Mouse (Mus musculus) midbrain, embryonic 10.5 days (tissue): ENCODE data around the gene Chrnd. TPM values are rescaled to one million over a fixed set of nuclear protein-coding genes. Genes with fewer than 3 reads are reported as not detected.

Experiments used
- DNase-seq: peaks from one replicate; pipeline ENCODE4 v3.0.0-alpha.2; 2017; ENCODE audit warnings: low spot score
- H3K27ac ChIP-seq: fragments of 300-500 bp; sonication (generic); replicated peaks from 2 replicates; pipeline ENCODE4 v1.5.1; 2016; ENCODE audit warnings: mild to moderate bottlenecking
- H3K27me3 ChIP-seq: fragments of 300-500 bp; sonication (generic); 2 replicates; pipeline ENCODE4 v1.6.1; 2016; ENCODE audit warnings: low read depth, mild to moderate bottlenecking; ENCODE audit not compliant: poor library complexity, severe bottlenecking
- H3K36me3 ChIP-seq: fragments of 300-500 bp; sonication (generic); 2 replicates; pipeline ENCODE4 v1.6.1; 2016; ENCODE audit warnings: mild to moderate bottlenecking, moderate library complexity
- H3K4me1 ChIP-seq: fragments of 300-500 bp; sonication (generic); 2 replicates; pipeline ENCODE4 v1.6.1; 2016
- H3K4me3 ChIP-seq: fragments of 300-500 bp; sonication (generic); 2 replicates; pipeline ENCODE4 v1.5.1; 2016; ENCODE audit warnings: mild to moderate bottlenecking, moderate library complexity
- H3K9me3 ChIP-seq: fragments of 300-500 bp; sonication (generic); replicated peaks from 2 replicates; pipeline ENCODE4 v1.6.1; 2016; ENCODE audit warnings: mild to moderate bottlenecking
- WGBS: fragments of 180-500 bp; shearing (Covaris S2); methylation state at CpG from one replicate; pipeline ENCODE4 v1.1.7; 2016; 5-methylcytosine and 5-hydroxymethylcytosine counted together
- polyA plus RNA-seq: library from polyadenylated mRNA; unstranded; fragments of >200 nt; fragmentation: Nextera tagmentation; extraction: Ambion mirVana; gene quantifications from 2 replicates; pipeline ENCODE4 v1.2.1, GENCODE M21; 2016

Chrnd gene
- polyA plus RNA-seq: not detected in 2 replicates

- DNase-seq: no peak
- 48% methylated on average over 4 of the region's 4 CpGs for WGBS
- Histone ChIP-seq H3K9me3 (no peaks in the 10 kb centered on the region), H3K4me3 (no peak within 1 kb of the TSS), H3K27me3 (peaks cover 50% of the 10 kb centered on the region), H3K36me3 (no peaks in the 10 kb centered on the region), H3K27ac (no peak within 1 kb of the TSS), H3K4me1 (peaks cover 19% of the 10 kb centered on the region)
These were observed at the start of gene Chrnd for GRCm38 (mm10) chr1:87190429-87190828. Gene Chrnd (plus strand): TSS chr1:87190607.

GRCm38 (mm10) chr1:87141550-87141949 is 48.9 kb upstream of the Chrnd start:
- H3K4me1 ChIP-seq: peaks cover 7% of the 10 kb centered on the region; the same call in 1 of the 2 replicates
- 88% methylated on average over 4 of the region's 4 CpGs for WGBS
- DNase-seq: no peak

GRCm38 (mm10) chr1:87142456-87142855 is 48.0 kb upstream of the Chrnd start:
- DNase-seq: no peak
- Histone ChIP-seq H3K36me3 (no peaks in the 10 kb centered on the region), H3K4me1 (peaks cover 7% of the 10 kb centered on the region; the same call in 1 of the 2 replicates), H3K4me3 (no peak overlapping the region), H3K27ac (no peak overlapping the region), H3K9me3 (no peaks in the 10 kb centered on the region), H3K27me3 (peaks cover 3% of the 10 kb centered on the region; the same call in 1 of the 2 replicates)
- 86% methylated on average over 9 of the region's 9 CpGs for WGBS

More at GRCm38 (mm10) chr1:87141550-87141949, 48.9 kb upstream of the Chrnd start:
- no peak overlapping the region for H3K4me3 ChIP-seq
- no peaks in the 10 kb centered on the region for H3K36me3 ChIP-seq
- H3K27ac ChIP-seq: no peak overlapping the region
- no peaks in the 10 kb centered on the region for H3K27me3 ChIP-seq
- H3K9me3 ChIP-seq: no peaks in the 10 kb centered on the region

- 84% methylated on average over 10 of the region's 10 CpGs for WGBS
- no peak overlapping the region for H3K4me3 ChIP-seq
- no peak overlapping the region for H3K27ac ChIP-seq
- DNase-seq: no peak
- H3K36me3 ChIP-seq: no peaks in the 10 kb centered on the region
- peaks cover 7% of the 10 kb centered on the region; the same call in 1 of the 2 replicates for H3K4me1 ChIP-seq
- H3K27me3 ChIP-seq: peaks cover 9% of the 10 kb centered on the region; the same call in 1 of the 2 replicates
- H3K9me3 ChIP-seq: no peaks in the 10 kb centered on the region
These were observed 47.3 kb upstream of the Chrnd start for GRCm38 (mm10) chr1:87143141-87143540.

GRCm38 (mm10) chr1:87149422-87149821 is 41.0 kb upstream of the Chrnd start:
- WGBS: 26% methylated on average over 13 of the region's 13 CpGs
- Histone ChIP-seq H3K27ac (no peak overlapping the region), H3K4me3 (peak overlapping the region; percentile 32), H3K27me3 (peaks cover 72% of the 10 kb centered on the region), H3K36me3 (no peaks in the 10 kb centered on the region), H3K4me1 (peaks cover 30% of the 10 kb centered on the region), H3K9me3 (no peaks in the 10 kb centered on the region)
- DNase-seq: peak; percentile 35

GRCm38 (mm10) chr1:87151286-87151685 is 39.1 kb upstream of the Chrnd start:
- no peak overlapping the region for H3K27ac ChIP-seq
- no peaks in the 10 kb centered on the region for H3K9me3 ChIP-seq
- WGBS: 88% methylated on average over 6 of the region's 6 CpGs
- peaks cover 49% of the 10 kb centered on the region for H3K4me1 ChIP-seq
- no peaks in the 10 kb centered on the region for H3K36me3 ChIP-seq
- DNase-seq: no peak
- peaks cover 91% of the 10 kb centered on the region for H3K27me3 ChIP-seq
- no peak overlapping the region for H3K4me3 ChIP-seq

GRCm38 (mm10) chr1:87153776-87154500 is 36.5 kb upstream of the Chrnd start:
- Histone ChIP-seq H3K27ac (no peak overlapping the region), H3K27me3 (peaks cover 100% of the 10 kb centered on the region), H3K9me3 (no peaks in the 10 kb centered on the region), H3K4me1 (peaks cover 45% of the 10 kb centered on the region), H3K36me3 (no peaks in the 10 kb centered on the region), H3K4me3 (peak overlapping the region; percentile 59)
- WGBS: 1% methylated on average over 72 of the region's 72 CpGs
- DNase-seq: peak; percentile 35

GRCm38 (mm10) chr1:87154501-87155120 is 35.8 kb upstream of the Chrnd start:
- H3K4me3 ChIP-seq: peak overlapping the region; percentile 59
- peaks cover 100% of the 10 kb centered on the region for H3K27me3 ChIP-seq
- WGBS: 2% methylated on average over 58 of the region's 58 CpGs
- H3K27ac ChIP-seq: no peak overlapping the region
- H3K9me3 ChIP-seq: no peaks in the 10 kb centered on the region
- peaks cover 38% of the 10 kb centered on the region for H3K4me1 ChIP-seq
- H3K36me3 ChIP-seq: no peaks in the 10 kb centered on the region
- peak; percentile 42 for DNase-seq

GRCm38 (mm10) chr1:87155531-87156198 is 34.7 kb upstream of the Chrnd start:
- WGBS: under 1% methylated on average over 48 of the region's 56 CpGs
- DNase-seq: peak; percentile 68

GRCm38 (mm10) chr1:87156199-87156587 is 34.2 kb upstream of the Chrnd start, which contains the start of gene Ecel1:
Gene Ecel1 (minus strand): TSS chr1:87156521.
- 0% methylated on average over 12 of the region's 12 CpGs for WGBS
- Histone ChIP-seq H3K27me3 (peaks cover 98% of the 10 kb centered on the region), H3K36me3 (no peaks in the 10 kb centered on the region), H3K4me1 (peaks cover 34% of the 10 kb centered on the region), H3K27ac (peak within 1 kb of the TSS; percentile 71), H3K9me3 (no peaks in the 10 kb centered on the region), H3K4me3 (peak within 1 kb of the TSS; percentile 59)
- peak; percentile 41 for DNase-seq

More at GRCm38 (mm10) chr1:87155531-87156198, 34.7 kb upstream of the Chrnd start:
- Histone ChIP-seq H3K4me3 (peak overlapping the region; percentile 59), H3K4me1 (peaks cover 34% of the 10 kb centered on the region), H3K27me3 (peaks cover 100% of the 10 kb centered on the region), H3K36me3 (no peaks in the 10 kb centered on the region), H3K27ac (peak overlapping the region; percentile 71), H3K9me3 (no peaks in the 10 kb centered on the region)

- peaks cover 79% of the 10 kb centered on the region for H3K27me3 ChIP-seq
- H3K27ac ChIP-seq: no peak overlapping the region
- H3K9me3 ChIP-seq: no peaks in the 10 kb centered on the region
- no peak for DNase-seq
- no peak overlapping the region for H3K4me3 ChIP-seq
- WGBS: 82% methylated on average over 3 of the region's 3 CpGs
- no peaks in the 10 kb centered on the region for H3K36me3 ChIP-seq
- H3K4me1 ChIP-seq: peaks cover 26% of the 10 kb centered on the region
These were observed 31.0 kb upstream of the Chrnd start for GRCm38 (mm10) chr1:87159396-87159795.

- no peak for DNase-seq
- Histone ChIP-seq H3K4me1 (peaks cover 23% of the 10 kb centered on the region), H3K36me3 (no peaks in the 10 kb centered on the region), H3K9me3 (no peaks in the 10 kb centered on the region), H3K4me3 (no peak overlapping the region), H3K27me3 (peaks cover 73% of the 10 kb centered on the region), H3K27ac (no peak overlapping the region)
- WGBS: 41% methylated on average over 11 of the region's 11 CpGs
These were observed 26.1 kb upstream of the Chrnd start for GRCm38 (mm10) chr1:87164164-87164795.
